Mouse (Mus musculus): ENCODE data around the gene Mblac2. TPM values are rescaled to one million over a fixed set of nuclear protein-coding genes. Genes with fewer than 3 reads are reported as not detected.

The Mblac2 gene
- 1.5 and 2.7 TPM in 2 replicates for polyA plus RNA-seq (2012; ENCODE audit: insufficient read depth, low replicate concordance)

DNA sequence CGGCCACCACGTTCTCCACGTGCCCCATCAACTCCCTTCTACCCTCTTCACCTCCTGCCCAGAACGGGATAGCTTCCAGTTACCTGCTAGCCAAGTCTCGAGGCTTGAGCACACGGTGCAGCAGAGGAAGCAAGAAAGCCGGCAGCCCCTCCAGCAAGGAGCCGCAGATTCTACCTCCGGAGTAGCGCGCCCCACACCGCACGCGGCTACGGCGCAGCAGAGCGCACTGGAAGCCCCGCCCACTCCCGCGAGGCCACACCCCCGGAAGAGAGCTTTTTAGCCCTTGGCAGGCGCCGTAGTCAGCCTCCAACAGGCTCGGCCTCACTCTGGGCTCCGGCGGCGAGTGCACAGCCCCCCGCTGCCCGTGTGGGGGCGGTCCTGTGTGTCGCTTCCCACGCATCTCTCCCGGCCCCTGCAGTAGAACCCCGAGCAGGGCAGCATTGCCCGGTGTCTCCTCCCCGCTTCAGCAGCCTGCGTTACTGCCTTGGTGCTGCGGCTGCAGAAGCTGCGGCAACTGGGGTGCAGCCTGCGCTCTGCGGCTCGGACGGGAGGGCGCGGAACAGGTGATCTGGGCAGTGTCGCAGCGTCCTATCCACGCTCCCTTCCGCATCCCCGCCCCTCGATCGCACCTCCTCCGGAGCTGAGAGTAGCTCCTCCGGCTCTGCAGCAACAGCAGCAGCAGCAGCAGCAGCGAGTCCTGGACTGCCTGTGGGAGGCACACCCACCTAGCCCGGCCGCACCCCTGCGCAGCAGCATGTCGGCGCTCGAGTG is at the start of gene Mblac2, which contains the start of gene Polr3g:
Gene Mblac2 (plus strand): TSS at position 567 of the 771 bp plus-strand sequence.
Gene Polr3g (minus strand): TSS at position 239 of the 771 bp plus-strand sequence.
- H3K4me1 ChIP-seq = peaks cover 52% of the 10 kb centered on the region
- H3K4me3 ChIP-seq (replicated peaks) = peak within 1 kb of the TSS; percentile 99
- H3K36me3 ChIP-seq (replicated peaks; ENCODE audit: low read length) = peaks cover 6% of the 10 kb centered on the region
- TF ChIP-seq GATA1 (IDR thresholded peaks at IDR 0.05; ENCODE audit: borderline replicate concordance, low read length) (no peak), FLI1 (IDR thresholded peaks at IDR 0.05; ENCODE audit: low read length) (no peak)
- no peaks in the 10 kb centered on the region for H3K27me3 ChIP-seq (replicated peaks)
- H3K9me3 ChIP-seq = no peaks in the 10 kb centered on the region

DNA sequence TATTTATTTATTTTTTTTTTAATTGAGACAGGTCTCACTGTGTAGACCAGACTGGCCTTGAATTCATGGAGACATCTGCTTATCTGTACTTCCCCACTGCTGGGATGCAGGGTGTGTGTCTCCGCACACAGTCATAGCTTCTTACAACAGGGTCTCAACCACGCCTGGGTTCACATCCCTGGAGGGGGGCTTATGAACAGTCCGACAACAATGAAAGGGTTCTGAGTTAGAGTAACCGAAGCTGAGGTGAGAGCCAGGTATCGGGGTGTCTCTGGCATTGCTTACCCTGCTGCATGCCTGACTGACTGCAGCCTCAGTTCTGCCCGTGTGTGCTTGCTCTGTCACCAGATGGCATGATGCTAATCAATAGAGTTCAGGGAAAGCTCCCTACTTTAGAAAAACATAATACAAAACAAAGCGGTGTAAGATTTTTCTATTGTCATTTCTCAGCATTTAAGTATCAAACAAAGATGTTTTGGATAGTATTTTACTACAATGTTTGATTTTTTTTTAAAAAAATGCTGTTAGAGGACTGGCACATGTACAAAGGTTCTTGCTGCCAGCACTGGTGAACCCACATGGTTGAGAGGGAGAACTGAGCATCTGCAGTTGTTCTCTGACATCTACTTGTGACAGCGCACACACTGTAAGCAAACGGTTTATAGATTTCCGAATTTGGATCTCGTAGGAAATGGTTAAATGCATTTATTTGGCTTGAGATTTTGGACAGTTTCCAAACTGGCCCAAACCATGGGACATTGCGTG is 47.4 kb upstream of the Mblac2 start:
- TF ChIP-seq FLI1 (IDR thresholded peaks at IDR 0.05; ENCODE audit: low read length) (no peak), GATA1 (IDR thresholded peaks at IDR 0.05; ENCODE audit: borderline replicate concordance, low read length) (no peak)
- peaks cover 23% of the 10 kb centered on the region for H3K4me1 ChIP-seq
- H3K9me3 ChIP-seq = no peaks in the 10 kb centered on the region
- no peak overlapping the region for H3K4me3 ChIP-seq (replicated peaks)
- H3K36me3 ChIP-seq (replicated peaks; ENCODE audit: low read length) = peaks cover 54% of the 10 kb centered on the region
- no peaks in the 10 kb centered on the region for H3K27me3 ChIP-seq (replicated peaks)

DNA sequence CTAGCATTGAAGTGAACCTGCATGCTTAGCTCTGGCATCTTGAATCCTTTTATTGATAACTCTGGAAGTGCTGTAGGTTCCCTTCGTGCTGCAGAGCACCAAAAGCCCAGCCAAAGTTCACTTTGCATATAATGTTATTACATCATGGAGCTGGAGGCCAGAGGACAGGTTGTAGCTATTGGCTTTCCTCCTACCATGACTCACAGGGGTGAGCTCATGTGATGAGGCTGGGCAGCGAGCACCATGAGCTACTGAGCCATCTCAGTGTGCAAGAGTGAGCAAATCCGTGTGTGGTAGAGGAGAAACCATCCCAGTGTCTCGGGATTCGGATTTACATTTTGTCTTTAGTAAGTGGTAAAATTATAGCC is 46.8 kb upstream of the Mblac2 start:
- Histone ChIP-seq H3K4me3 (replicated peaks) (no peak overlapping the region), H3K9me3 (no peaks in the 10 kb centered on the region), H3K4me1 (peaks cover 22% of the 10 kb centered on the region), H3K27me3 (replicated peaks) (no peaks in the 10 kb centered on the region), H3K36me3 (replicated peaks; ENCODE audit: low read length) (peaks cover 60% of the 10 kb centered on the region)
- TF ChIP-seq FLI1 (IDR thresholded peaks at IDR 0.05; ENCODE audit: low read length) (no peak), GATA1 (IDR thresholded peaks at IDR 0.05; ENCODE audit: borderline replicate concordance, low read length) (no peak)

DNA sequence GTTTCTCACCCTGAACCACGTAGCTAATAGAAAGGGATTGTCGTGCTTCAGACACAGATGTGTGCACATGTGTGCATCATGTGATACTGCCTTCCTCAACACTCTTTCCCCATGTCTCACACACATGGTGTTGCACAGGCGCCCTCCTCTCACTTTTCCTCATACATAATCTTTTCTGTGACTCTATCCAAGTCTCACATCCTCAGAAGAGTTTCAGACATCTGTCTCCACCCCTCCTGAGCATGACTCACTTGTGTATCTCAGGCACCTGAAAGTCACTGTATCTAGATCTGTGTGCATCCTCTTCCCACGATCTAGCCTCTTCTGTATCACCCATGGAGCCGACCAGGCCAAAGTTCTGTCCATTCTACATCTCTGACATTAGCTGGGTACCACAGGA is 43.4 kb upstream of the Mblac2 start:
- H3K4me1 ChIP-seq = peaks cover 18% of the 10 kb centered on the region
- no peaks in the 10 kb centered on the region for H3K9me3 ChIP-seq
- H3K4me3 ChIP-seq (replicated peaks) = no peak overlapping the region
- H3K27me3 ChIP-seq (replicated peaks) = no peaks in the 10 kb centered on the region
- peaks cover 82% of the 10 kb centered on the region for H3K36me3 ChIP-seq (replicated peaks; ENCODE audit: low read length)
- no peak for TF ChIP-seq GATA1 (IDR thresholded peaks at IDR 0.05; ENCODE audit: borderline replicate concordance, low read length)
- no peak for TF ChIP-seq FLI1 (IDR thresholded peaks at IDR 0.05; ENCODE audit: low read length)

DNA sequence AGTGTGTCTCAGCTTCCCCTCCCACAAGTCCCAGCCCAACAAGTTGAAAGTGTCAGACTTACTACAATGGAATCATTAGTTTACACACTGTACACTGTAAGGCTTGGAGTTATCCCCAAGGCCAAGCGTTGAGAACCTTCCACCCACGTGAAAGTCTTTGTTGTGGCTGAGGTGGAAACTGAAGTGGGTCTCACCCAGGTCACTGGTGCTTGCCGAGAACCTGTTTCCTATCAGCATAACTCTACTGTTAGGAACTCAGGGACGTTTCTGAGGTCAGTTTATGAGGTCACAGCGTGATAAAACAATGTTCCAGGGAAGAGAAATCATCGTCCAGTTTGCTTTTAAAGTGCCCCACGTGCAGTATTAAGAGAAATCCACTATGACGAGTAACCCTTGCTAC is 35.8 kb upstream of the Mblac2 start:
- H3K36me3 ChIP-seq (replicated peaks; ENCODE audit: low read length) = peaks cover 86% of the 10 kb centered on the region
- H3K27me3 ChIP-seq (replicated peaks) = no peaks in the 10 kb centered on the region
- no peaks in the 10 kb centered on the region for H3K9me3 ChIP-seq
- TF ChIP-seq GATA1 (IDR thresholded peaks at IDR 0.05; ENCODE audit: borderline replicate concordance, low read length) (no peak), FLI1 (IDR thresholded peaks at IDR 0.05; ENCODE audit: low read length) (no peak)
- H3K4me3 ChIP-seq (replicated peaks) = no peak overlapping the region
- no peaks in the 10 kb centered on the region for H3K4me1 ChIP-seq

DNA sequence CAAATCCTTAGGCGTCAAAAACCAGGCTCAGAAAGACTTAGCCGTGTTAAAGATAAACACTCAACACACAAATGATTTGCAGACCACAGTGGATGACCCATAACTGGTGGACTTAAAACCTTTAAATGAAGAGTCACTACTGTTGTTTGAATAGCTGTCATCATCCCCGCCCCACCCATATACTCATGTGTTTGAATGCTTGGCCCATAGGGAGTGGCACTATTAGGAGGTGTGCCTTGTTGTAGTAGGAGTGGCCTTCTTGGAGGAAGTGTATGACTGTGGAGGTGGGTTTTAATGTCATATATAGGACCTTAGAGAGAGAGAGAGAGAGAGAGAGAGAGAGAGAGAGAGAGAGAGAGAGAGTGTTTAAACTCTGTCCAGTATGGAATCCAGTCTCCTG is 28.0 kb upstream of the Mblac2 start:
- Histone ChIP-seq H3K9me3 (no peaks in the 10 kb centered on the region), H3K4me1 (peaks cover 9% of the 10 kb centered on the region), H3K4me3 (replicated peaks) (no peak overlapping the region), H3K27me3 (replicated peaks) (no peaks in the 10 kb centered on the region), H3K36me3 (replicated peaks; ENCODE audit: low read length) (peaks cover 85% of the 10 kb centered on the region)
- TF ChIP-seq FLI1 (IDR thresholded peaks at IDR 0.05; ENCODE audit: low read length) (no peak), GATA1 (IDR thresholded peaks at IDR 0.05; ENCODE audit: borderline replicate concordance, low read length) (no peak)

DNA sequence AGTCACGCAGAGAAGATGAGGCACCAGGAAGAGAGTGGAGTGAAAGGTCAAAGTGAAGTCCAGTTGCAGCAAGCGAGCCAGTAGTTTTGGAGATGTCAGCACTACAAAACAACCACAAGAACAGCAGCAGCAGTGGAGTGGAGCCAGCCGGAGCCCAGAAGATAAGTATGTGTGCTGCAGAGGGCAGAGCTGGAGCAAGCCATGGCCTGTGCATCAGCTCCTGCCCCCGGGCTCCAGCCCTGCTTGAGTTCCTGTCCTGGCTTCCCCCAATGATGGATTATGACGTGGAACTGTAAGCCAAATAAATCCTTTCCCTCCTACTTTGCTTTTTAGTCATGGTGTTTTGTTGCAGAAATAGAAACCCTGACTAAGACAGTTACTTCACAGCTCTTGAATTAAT is 26.9 kb upstream of the Mblac2 start:
- H3K4me1 ChIP-seq = peaks cover 9% of the 10 kb centered on the region
- H3K27me3 ChIP-seq (replicated peaks) = no peaks in the 10 kb centered on the region
- TF ChIP-seq GATA1 (IDR thresholded peaks at IDR 0.05; ENCODE audit: borderline replicate concordance, low read length) (no peak), FLI1 (IDR thresholded peaks at IDR 0.05; ENCODE audit: low read length) (no peak)
- no peaks in the 10 kb centered on the region for H3K9me3 ChIP-seq
- H3K4me3 ChIP-seq (replicated peaks) = no peak overlapping the region
- H3K36me3 ChIP-seq (replicated peaks; ENCODE audit: low read length) = peaks cover 84% of the 10 kb centered on the region

DNA sequence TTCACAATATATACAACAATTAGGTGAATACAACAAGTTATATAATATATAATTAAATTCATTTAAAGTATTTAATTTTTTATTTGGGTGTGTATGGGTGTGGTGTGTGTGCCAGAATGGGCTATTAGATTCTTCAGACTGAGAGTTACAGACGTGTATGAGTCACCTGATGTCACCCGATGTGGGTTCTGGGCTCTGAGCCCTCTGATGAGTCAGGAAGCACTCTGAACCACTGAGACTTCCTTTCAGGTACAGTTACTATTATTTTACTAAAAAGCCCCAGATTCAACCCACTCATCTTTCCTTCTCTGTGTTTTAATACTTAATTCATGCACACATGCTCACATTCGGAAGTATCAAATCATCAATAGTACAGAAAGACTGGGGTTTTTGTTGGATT is 26.3 kb upstream of the Mblac2 start:
- Histone ChIP-seq H3K9me3 (no peaks in the 10 kb centered on the region), H3K4me3 (replicated peaks) (no peak overlapping the region), H3K27me3 (replicated peaks) (no peaks in the 10 kb centered on the region), H3K36me3 (replicated peaks; ENCODE audit: low read length) (peaks cover 84% of the 10 kb centered on the region), H3K4me1 (peaks cover 13% of the 10 kb centered on the region)
- no peak for TF ChIP-seq FLI1 (IDR thresholded peaks at IDR 0.05; ENCODE audit: low read length)
- no peak for TF ChIP-seq GATA1 (IDR thresholded peaks at IDR 0.05; ENCODE audit: borderline replicate concordance, low read length)

DNA sequence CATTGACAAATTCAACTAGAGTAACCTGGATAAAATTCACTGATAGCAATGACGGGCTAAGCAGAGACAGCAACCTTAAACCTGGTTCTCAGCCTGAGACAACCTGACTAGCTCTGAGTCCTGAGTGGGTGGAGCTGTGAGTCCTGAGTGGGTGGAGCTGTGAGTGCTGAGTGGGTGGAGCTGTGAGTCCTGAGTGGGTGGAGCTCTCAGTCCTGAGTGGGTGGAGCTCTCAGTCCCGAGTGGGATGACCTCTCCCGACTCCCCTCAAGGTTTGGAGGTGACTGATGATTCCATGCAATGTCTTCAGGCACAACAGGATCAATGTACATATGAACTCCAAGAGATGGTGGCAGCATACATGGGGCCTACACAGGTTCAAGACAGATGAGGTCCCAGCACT is 21.6 kb upstream of the Mblac2 start:
- peaks cover 24% of the 10 kb centered on the region for H3K4me1 ChIP-seq
- H3K36me3 ChIP-seq (replicated peaks; ENCODE audit: low read length) = peaks cover 73% of the 10 kb centered on the region
- no peak overlapping the region for H3K4me3 ChIP-seq (replicated peaks)
- no peaks in the 10 kb centered on the region for H3K9me3 ChIP-seq
- H3K27me3 ChIP-seq (replicated peaks) = no peaks in the 10 kb centered on the region
- no peak for TF ChIP-seq GATA1 (IDR thresholded peaks at IDR 0.05; ENCODE audit: borderline replicate concordance, low read length)

DNA sequence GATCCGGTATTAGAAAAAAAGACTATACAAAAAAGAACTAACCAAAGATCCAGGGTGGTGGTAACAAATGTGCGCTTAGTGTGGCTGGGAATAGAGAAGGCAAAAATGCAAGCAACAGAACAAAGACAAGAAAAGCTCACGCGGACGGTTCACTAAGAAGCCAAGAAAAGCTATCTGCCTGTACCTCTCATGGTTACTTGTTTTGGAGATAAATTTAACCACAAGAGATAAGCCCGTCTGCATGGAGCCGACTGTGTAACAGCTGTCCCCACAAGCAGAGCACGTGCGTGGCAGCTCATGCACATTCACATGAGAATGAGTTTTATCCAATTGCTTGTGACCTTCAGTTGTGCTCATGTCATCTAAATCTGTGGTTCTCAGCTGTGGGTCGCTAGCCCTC is 20.7 kb upstream of the Mblac2 start:
- H3K27me3 ChIP-seq (replicated peaks) = no peaks in the 10 kb centered on the region
- peak overlapping the region; percentile 56 for H3K4me3 ChIP-seq (replicated peaks)

More for the DNA sequence above, 20.7 kb upstream of the Mblac2 start:
- H3K4me1 ChIP-seq = peaks cover 24% of the 10 kb centered on the region
- peaks cover 70% of the 10 kb centered on the region for H3K36me3 ChIP-seq (replicated peaks; ENCODE audit: low read length)
- H3K9me3 ChIP-seq = no peaks in the 10 kb centered on the region
- TF ChIP-seq GATA1 (IDR thresholded peaks at IDR 0.05; ENCODE audit: borderline replicate concordance, low read length) (no peak), FLI1 (IDR thresholded peaks at IDR 0.05; ENCODE audit: low read length) (no peak)
